Mouse (Mus musculus): ENCODE data around the gene Tcf12.

Tcf12 gene

DNA sequence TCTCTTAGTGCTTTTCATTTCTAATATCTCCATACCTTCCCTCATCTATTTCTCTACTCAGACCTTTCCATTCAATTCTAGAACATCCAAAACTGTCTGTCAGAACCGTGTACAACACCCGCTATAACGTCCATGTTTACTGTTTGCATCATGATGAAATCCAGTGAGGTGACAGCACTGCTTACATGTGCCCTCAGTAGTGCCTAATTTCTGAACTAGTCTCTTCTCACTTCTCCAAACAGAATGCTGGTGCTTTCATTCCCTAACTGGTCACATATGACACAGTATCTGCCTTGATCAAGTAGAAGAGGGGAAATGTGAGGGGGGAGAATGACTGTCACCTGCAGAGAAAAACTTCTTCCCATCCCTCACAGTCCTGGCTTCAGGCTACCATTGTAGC is 58.5 kb downstream of the Tcf12 start:
- WGBS: 92% methylated on average over 3 of the region's 3 CpGs

DNA sequence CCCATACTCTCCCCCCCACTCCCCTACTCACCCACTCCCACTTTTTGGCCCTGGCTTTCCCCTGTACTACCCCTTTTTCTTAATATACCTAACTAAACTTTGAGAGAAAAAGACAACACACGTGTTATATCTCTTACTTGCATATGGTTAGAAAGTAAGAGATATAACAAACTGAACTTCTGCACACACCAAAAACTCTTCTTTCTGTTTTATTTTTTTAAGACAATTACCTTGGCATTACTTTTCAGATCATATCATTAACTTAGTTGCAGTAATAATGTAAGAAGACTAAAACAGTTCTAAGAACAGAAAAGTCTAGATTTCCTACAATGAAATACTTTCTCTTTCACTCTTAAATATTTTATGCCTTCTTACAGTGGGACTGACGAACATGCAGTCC is 72.3 kb downstream of the Tcf12 start:
- 85% methylated on average over 2 of the region's 2 CpGs for WGBS

DNA sequence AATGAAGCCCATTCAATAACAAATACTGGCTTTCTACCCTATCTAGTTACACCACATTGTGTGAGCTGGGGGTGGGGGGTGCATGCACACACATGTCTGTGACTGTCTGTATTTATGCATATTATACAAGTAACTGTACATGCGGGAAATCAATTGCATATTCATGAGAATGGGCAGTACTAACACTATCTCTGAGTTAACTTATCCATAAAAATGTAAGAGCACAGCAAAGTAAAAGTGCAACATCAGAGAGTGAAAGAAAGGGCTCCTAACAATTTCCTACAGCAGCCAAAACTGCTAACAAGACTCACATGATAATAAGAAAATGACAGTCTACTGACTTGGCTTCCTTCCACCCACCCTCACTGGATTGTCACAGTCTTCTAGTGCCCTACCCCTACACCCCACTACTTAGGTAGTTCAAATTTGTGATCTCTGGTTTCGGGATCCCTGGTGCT is 74.6 kb downstream of the Tcf12 start:
- WGBS: 57% methylated on average over 2 of the region's 2 CpGs

DNA sequence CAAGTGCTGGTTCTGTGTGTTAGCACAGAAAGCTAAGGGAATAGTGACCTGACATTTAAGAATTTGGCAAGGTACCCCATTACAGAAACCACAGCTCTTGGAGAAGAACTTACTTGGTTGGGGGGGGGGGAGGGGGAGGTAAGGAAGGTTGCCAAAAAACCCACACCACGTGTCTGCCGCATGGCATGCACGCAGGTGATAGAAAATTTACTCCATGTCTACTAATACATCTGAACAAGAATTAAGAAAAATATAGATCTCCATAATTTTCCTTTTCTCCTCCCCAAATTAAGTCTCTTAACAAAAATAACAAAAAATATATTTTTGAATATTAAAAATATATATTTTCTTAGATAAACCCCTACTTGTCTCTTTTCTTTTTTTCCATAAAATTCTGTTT is 75.4 kb downstream of the Tcf12 start:
- WGBS: 70% methylated on average over 3 of the region's 3 CpGs

DNA sequence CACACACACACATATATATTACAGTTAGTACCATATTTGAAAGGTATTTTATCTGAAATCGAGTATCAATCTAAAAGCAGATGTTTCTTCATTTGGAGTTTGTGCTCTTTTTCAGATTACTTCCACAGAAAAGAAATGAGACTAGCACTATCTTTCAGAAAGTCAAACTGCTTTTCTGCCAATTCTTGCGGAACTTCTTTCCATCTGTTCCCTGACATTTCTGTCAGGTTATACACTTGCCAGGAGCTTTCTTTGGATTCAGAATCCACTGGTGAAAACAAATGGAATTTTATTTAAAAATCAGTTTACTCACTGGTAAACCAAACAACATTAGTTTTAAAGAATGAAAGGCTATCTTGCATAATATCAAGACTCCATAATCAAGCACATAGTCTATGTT is 78.4 kb downstream of the Tcf12 start:
- WGBS: 54% methylated on average over 2 of the region's 2 CpGs

DNA sequence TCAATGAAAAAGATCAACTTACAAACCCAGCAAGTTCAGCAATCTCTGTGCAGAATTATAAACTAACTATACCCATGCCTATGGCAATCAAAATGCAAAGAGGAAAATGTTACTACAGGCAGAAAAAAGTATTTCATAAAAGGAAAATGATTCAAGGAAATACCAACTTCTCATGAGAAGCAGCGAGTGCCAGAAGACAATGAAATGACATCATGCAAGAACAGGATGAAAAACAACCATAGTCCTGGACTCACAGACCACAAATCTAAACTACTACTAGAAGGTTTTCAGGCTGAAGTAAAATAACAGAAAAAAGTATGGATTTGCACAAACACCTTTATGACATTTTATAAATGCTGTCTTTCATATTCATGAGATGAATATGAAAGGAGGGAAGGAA is 82.1 kb downstream of the Tcf12 start:
- 51% methylated on average over 1 of the region's 1 CpGs for WGBS

DNA sequence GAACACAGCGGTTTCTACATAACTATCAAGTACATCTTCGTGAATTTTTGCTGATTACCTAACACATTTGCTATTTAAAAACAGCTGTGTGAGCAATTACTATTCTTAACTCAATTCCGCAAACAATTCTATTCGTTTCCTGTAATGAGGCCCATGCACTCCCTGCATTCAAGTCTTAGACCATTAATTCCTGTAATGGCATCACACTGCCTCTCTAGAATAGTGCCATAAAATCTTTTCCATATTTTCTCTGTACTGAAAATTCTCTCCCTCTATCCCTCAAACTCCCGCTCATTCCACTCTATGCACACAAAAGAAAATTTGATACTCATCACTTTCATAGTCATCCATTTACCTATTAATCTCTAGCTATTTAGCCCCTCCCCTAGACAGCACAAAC is 88.4 kb downstream of the Tcf12 start:
- 70% methylated on average over 5 of the region's 5 CpGs for WGBS

DNA sequence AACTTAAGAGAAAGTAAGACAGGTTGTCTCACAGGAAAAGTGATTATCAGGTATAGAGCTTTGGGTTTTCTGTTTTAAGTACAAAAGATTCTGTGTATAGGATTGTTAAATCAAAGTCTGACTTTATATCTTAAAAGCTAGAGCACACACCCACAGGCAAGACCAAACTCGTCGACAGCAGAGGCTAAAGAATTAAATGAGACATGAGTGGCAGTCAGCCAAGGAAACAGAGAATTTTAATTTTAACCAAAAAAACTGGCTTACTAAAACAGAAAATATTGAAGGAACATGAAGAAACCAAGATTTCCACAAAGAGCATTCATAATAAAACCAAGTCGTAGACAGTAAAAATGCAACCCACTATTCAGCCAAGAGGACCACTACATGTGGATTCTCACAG is 90.2 kb downstream of the Tcf12 start:
- 14% methylated on average over 3 of the region's 3 CpGs for WGBS

DNA sequence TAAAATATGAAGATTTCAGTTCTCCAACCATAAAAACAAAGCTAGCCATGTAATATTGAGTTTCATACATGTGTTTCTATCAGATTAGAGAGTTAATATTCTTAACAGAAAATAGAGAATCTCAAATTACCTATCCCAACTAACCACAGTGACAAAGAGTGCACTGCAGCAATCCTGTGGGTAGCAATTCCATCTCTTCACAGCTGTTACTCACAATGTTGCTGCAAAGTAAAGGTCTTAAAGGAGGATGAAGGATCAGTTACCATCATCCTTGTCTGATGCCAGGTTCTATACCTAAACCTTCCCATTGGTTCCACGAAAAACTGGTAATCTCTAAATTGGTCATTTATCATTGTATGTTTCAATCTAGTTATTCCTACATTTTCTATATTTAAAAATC is 95.7 kb downstream of the Tcf12 start:
- 96% methylated on average over 1 of the region's 1 CpGs for WGBS

DNA sequence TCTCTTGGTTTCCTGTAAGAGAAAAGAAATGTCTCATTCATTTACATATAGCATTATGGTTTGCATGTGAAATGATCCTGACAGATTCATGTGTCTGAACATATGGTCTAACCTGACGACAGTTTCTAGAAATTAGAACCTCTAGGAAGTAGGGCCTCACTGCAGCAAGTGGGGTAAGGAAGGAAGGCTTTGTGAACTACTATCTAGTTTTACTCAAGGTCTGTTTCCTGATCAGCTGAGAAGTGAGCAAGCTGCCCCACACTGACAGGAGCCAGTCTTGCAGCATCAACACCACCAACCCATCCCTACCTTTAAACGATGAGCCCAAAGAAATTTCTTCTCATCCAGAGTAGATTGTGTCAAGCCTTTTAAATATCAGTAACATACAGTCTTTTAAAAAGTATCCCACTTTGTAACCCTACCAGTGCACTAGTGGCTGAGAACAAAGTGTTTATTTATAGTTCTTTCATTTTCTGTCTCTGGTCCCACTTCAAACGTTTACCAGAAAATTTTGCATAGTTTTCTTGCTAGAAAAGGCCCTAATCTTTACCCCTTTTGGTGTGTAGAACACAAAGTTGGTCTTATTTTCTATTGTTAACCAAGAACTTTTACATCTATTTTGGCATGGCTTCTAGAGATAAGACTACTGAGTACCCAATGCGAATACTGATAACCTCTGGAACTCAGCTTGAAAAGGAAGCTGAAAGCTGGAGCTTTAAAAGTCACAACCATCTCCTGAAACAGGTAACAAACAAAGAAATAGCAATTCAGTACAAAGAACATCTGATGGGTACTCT is 96.9 kb downstream of the Tcf12 start:
- WGBS: 52% methylated on average over 4 of the region's 4 CpGs

DNA sequence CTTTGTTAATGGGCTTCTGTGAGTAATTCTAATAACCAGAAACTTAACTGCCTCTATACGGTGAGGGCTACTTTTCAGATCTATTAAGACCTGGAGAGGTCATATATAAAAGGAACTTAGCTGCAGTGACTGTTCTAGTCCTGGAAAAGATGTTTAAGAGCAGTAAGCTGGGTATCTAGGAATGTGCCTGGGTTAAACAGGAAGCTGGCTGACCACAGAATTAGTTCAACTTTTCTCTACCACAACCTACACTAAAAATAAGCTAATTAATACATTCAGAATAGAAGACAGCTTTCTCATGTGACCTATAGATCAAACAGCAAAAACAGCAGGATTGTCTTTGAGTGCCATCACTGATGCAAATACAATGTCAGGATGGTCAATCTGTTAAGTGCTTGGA is 98.1 kb downstream of the Tcf12 start:
- 87% methylated on average over 1 of the region's 1 CpGs for WGBS

DNA sequence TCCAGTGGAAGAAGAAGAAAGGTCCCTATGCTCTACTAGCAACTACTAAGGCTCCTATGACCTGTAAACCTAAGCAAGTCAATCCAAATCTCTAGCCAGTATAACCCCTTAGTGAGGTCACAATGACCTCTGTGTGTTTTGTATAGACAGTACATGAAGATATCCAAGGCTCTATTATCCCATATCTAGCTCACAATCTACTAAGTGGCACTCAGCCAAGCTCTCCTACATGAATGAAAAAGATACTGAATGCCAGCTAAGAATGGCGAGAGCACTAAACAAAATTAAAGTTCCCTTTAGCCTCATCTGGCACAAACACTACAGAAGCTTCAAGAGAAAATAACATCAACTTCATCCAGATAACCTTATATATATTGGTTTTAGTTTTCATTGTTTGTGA is 103.0 kb downstream of the Tcf12 start:
- 46% methylated on average over 1 of the region's 1 CpGs for WGBS

DNA sequence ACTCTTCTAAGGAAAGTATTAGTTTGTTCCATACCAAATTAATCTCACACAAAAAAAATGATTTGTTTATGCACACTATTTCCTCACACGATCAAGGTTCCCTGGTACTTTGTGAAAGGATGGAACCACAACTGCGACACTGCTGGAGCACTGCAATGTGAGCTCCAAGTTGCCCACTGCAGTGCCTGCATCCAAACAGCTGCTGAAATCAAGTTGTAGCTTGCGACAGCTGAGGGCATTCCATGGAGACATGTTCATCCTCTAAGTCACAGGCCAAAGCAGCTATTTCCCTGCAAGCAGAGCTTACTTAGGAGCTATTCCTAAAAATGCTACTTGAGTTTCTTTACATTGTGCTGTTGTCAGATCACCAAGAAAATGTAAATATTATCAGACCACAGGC is 120.5 kb downstream of the Tcf12 start:
- WGBS: 85% methylated on average over 3 of the region's 3 CpGs

DNA sequence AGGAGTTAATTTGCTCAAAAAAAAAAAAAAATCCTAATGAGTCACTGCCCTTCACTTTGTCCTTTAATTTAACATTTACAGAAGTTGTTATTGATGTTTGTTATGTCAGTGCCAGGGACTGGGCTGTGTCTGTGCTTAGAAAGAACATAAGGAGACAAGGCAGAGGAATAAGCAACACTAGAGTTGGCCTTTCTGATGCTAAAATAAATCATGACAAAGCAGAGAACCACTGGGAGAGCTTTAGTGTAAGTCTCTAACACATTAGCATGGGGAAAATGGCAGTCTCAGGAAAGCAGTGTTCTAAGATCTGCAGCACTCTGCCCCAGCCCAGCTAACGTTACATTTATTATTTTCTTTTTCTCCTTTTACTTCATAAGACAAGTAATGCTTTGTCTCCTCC is 121.3 kb downstream of the Tcf12 start:
- 59% methylated on average over 1 of the region's 1 CpGs for WGBS

DNA sequence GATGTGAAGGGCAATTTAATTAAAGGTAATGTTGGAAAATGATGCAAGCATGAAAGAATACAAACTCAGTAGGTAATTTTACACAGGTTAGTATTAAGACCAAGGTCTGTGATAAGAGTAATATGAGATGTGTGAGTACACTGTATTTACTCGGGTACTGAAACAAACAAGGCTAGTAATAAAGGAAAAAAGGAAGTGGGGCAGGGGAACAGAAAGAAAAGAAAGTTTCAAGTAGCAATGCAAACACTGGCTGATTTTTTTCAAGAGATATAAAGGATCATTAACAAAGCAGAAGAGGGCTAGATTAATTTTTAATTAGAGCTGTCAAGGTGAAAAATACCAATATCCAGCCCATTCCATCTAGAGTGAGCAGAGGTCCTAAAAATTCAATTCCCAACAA is 122.0 kb downstream of the Tcf12 start:
- 59% methylated on average over 1 of the region's 1 CpGs for WGBS

DNA sequence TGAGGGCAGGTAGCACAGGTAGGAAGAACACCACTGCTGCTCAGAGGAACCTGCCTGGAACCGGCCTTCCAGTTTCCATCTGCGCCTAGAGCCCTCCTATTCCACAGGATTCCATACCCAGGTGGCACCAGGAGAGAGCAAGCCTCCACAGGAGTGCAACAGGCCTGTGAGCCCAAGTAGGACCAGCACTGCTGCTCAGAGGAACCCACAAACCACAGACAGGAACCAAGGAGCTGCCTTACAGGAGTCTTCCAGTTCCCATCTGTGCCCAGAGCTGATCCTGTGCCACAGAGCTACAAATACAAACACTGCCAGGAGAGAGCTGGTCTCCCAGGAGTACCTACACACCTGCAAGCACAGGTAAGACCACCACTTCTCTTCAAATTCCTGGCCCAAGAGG is 125.0 kb downstream of the Tcf12 start:
- 97% methylated on average over 2 of the region's 2 CpGs for WGBS

DNA sequence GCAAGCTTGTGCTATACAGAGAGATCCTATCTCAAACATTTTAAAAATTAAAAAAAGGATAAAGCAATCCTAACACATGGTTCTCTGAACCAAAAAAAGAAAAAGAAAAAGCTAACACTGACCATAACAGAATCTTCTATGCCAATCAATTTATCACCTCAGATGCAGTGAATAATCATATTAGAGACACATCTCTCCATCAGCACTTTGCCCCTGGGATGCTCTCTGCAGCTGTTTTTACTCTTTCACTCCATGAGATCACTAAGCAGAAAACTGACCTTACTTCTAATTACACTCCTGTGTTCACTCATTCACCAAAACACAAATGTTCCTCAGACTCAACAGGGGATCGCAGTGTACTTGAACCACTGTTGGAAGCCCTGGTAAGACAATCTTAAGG is 128.8 kb downstream of the Tcf12 start:
- WGBS: 87% methylated on average over 1 of the region's 1 CpGs

DNA sequence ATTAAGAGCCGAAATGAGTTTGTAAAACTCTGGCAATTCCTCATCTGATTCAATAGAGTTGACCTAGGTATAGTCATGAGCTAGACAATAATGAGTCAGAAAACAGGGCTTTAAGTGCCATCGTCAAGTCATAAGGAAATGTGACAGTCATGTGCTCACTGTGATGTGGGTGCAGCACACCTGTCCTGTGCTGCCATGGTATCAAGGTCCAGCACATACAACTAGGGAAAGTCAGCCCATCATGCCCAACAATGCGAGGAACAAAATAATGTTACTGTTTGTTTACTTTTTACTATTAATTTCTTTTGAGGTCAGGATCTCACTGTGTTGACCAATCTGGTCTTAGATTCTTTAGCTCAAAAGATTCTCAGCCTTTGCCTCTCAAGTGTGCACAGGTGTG is 130.6 kb downstream of the Tcf12 start:
- 92% methylated on average over 3 of the region's 3 CpGs for WGBS

DNA sequence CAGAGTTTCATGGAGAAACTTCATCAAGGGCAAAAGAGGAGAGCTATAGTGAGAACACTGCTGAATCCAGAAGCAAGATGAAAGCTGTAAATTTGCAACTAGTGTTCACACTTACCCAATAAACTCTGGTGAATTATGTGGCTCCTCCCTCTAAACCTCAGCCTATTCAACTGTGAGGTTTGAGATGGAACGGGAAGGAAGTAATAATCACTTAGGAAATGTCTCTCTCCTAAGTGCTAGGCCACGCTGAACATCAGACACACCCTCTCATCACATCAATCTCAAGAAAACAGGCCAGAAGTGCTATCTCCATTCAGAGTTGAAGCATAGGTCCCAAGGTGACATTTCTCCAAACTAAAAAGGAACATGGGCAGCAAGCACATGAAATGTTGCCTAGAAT is 131.1 kb downstream of the Tcf12 start:
- 80% methylated on average over 2 of the region's 2 CpGs for WGBS

DNA sequence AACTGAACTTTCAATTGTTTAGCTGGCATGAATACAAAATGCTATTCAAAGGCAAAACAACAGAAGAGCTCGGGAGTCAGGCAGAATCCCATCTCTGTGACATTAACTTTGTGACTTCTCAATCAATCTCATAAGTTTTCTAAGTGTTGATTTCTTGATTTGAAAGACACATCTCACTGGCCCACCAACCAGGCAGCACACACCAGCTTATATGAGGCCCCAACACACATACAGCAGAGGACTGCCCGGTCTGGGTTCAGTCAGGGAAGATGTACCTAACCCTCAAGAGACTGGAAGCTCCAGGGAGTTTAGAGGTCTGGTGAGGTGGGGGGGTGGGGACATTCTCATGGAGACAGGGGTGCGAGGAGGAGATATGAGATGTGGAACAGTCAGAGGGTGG is 132.8 kb downstream of the Tcf12 start:
- 80% methylated on average over 3 of the region's 3 CpGs for WGBS

DNA sequence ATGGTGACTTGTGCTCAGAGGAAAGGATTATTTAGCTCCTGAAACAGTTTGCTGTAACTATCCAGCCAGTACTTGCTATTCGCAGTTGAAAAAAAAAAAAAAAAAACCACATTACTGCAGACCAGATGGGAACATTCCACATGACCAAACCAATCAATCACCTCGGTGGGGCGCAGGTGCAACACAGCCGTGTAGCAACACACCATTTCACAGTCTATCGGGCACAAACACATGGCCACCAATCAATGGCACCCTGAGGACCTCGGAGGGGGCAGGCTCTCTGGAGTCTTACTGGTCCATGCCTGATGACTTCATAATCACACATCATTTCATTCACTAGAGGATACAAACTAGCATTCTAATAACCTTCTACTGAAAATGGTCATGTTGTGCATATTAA is 135.6 kb downstream of the Tcf12 start:
- 26% methylated on average over 6 of the region's 6 CpGs for WGBS

DNA sequence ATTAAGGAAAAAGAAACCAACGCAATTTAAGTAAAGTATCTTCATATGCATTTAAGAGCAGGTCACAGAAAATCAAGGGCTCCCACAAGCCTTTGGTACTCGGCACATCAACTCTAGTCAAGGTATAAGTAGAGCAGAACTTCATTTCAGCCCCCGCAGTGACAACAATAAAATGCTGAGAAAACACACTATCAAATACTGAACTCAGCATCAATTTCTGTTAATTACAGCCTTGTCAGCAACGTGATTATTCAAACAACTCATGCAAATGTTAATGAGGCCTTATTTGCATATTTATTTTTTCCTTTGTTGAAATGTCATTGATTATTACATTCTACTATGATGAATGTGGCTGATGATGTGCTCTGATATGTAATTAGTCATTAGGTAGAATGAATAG is 136.5 kb downstream of the Tcf12 start:
- 69% methylated on average over 4 of the region's 4 CpGs for whole genome bisulfite sequencing

DNA sequence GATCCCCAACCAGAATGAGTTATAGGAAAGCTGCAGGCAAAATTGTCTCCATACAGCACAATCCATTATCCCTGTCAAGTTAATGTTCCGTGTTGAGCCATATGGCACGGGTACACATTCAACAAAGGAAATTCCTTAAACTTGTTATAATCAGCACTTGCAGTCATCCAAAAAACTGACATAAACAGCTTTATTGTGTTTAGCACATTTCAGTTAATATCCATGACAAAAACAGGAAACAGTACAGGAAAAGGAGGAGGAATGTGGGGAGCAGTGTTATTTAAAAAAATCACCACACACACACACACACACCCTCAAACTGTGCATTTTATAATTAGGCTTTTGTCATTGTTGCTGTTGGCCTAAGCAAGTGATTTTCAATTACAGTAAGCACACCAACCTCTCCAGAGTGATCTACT is 137.1 kb downstream of the Tcf12 start:
- 39% methylated on average over 2 of the region's 2 CpGs for WGBS

DNA sequence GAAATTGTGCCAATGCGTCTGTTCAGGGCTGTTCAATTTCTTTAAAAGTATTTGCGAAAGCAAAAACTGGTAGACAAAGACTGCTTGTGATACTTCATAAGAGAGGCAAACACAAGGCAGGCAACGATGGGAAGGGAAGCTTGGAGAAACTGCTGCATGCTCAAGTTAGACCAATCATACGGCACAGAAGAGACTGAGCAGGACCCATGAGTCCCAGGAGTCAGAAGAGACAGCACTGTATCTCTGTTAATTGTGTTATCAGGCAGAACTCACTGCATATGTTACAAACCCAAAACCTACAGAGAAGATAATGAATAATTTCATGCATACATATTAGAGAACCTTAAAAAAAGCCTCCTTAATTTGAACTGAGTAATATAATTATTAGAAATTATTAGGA is 147.6 kb downstream of the Tcf12 start:
- WGBS: 70% methylated on average over 4 of the region's 4 CpGs
